Mouse (Mus musculus) lung, embryonic 15.5 days (tissue): Measurements from ENCODE around the gene Sun2. TPM values are rescaled to one million over a fixed set of nuclear protein-coding genes. Genes with fewer than 3 reads are reported as not detected.

Experiments
- ATAC-seq: fragments of 200-750 bp; cut with Nextera tagmentation; 2 replicates; pipeline ENCODE4 v1.8.0; 2017; ENCODE audit warnings: moderate number of reproducible peaks, borderline replicate concordance; ENCODE audit not compliant: low FRiP score, low TSS enrichment; ENCODE audit errors: extremely low read depth
- H3K27ac ChIP-seq: fragments of 300-500 bp; sonication (generic); 2 replicates; pipeline ENCODE4 v1.5.1; 2015; ENCODE audit warnings: moderate library complexity, mild to moderate bottlenecking, inconsistent platforms
- H3K27me3 ChIP-seq: fragments of 300-500 bp; sonication (generic); 2 replicates; pipeline ENCODE4 v1.6.1; 2015; ENCODE audit warnings: inconsistent platforms
- H3K36me3 ChIP-seq: fragments of 300-500 bp; sonication (generic); 2 replicates; pipeline ENCODE4 v1.6.1; 2015; ENCODE audit warnings: inconsistent platforms
- H3K4me1 ChIP-seq: fragments of 300-500 bp; sonication (generic); 2 replicates; pipeline ENCODE4 v1.6.1; 2015; ENCODE audit warnings: inconsistent platforms
- H3K4me2 ChIP-seq: fragments of 300-500 bp; sonication (generic); 2 replicates; pipeline ENCODE4 v1.6.1; 2015; ENCODE audit warnings: inconsistent platforms, mild to moderate bottlenecking, moderate library complexity
- H3K4me3 ChIP-seq: fragments of 300-500 bp; sonication (generic); 2 replicates; pipeline ENCODE4 v1.5.1; 2015; ENCODE audit warnings: mild to moderate bottlenecking, inconsistent platforms
- H3K9ac ChIP-seq: fragments of 300-500 bp; sonication (generic); 2 replicates; pipeline ENCODE4 v1.6.1; 2015; ENCODE audit warnings: inconsistent platforms
- H3K9me3 ChIP-seq: fragments of 300-500 bp; sonication (generic); 2 replicates; pipeline ENCODE4 v1.6.1; 2016; ENCODE audit warnings: inconsistent platforms
- WGBS: fragments of 180-500 bp; shearing (Covaris S2); methylation state at CpG from one replicate; pipeline ENCODE4 v1.1.7; 2015; 5-methylcytosine and 5-hydroxymethylcytosine counted together
- polyA plus RNA-seq: library from polyadenylated mRNA; unstranded; fragments of >200 nt; fragmentation: Nextera tagmentation; extraction: Ambion mirVana; gene quantifications from 2 replicates; pipeline ENCODE4 v1.2.1, GENCODE M21; 2015

Gene Sun2
- polyA plus RNA-seq, 1 experiment from 2014 or later: 10.1 TPM

GRCm38 (mm10) chr15:79753873-79754272 lies 11.5 kb upstream of the Sun2 start:
- no peak for ATAC-seq
- H3K9ac ChIP-seq: no peak overlapping the region
- no peak overlapping the region for H3K4me3 ChIP-seq
- H3K27me3 ChIP-seq: no peaks in the 10 kb centered on the region
- H3K4me2 ChIP-seq: no peak overlapping the region
- H3K36me3 ChIP-seq: no peaks in the 10 kb centered on the region
- 42% methylated on average over 4 of the region's 4 CpGs for WGBS
- no peak overlapping the region for H3K27ac ChIP-seq
- H3K4me1 ChIP-seq: no peaks in the 10 kb centered on the region
- no peaks in the 10 kb centered on the region for H3K9me3 ChIP-seq

DNA sequence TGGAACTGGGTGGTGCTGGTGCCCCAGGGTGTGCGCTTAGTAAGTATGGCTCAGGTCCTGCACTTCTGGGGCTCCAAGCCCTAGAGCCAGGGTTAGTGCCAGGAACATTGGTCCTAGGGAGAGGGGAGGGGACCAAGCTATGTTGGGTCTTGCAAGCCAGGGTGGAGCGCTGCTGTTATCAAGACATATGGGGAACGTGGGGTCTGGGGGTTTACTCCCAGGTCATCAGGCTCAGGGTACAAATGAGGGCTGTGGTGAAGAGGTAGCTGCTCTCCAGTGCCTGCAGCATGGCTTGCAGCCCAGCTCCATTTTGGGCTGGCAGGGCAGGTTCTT lies 11.1 kb upstream of the Sun2 start:
- WGBS: 84% methylated on average over 3 of the region's 3 CpGs
- H3K9ac ChIP-seq: no peak overlapping the region
- no peak for ATAC-seq

DNA sequence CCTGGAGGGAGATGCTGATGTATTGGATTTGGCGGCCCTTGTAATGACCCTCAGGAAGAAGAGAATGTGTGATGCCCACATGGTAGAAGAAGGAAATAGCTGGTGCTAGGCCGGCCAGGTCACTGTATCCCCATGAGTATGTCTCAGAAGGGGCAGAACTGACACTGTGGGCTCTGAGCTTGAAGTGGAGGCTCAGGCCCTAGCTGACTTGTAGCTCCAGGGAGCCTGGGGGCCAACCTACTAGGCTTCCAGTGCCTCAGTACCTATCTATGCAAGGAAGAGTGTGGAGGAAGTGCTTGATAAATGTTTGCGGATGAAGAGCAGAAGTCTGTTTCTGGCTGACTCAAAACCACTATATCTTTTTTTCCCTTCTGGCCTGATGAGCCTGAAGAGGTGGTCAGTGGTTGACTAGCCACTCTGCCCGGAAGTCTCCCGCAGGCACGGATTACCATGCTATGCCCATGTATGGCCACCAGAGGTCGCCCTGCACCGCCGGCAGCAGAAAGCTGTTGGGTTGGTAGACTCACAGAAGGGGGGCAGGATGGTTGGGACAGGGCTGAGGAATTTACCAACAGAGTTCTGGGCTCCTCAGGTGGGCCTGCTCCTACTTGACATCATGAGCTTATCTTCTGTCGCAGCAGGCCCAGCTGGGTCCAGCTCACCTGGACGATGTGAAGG lies 10.5 kb upstream of the Sun2 start:
- Histone ChIP-seq H3K9me3 (no peaks in the 10 kb centered on the region), H3K36me3 (no peaks in the 10 kb centered on the region), H3K4me3 (no peak overlapping the region), H3K9ac (no peak overlapping the region), H3K27me3 (no peaks in the 10 kb centered on the region), H3K4me2 (no peak overlapping the region), H3K4me1 (no peaks in the 10 kb centered on the region), H3K27ac (no peak overlapping the region)
- no peak for ATAC-seq
- 24% methylated on average over 11 of the region's 11 CpGs for WGBS

More for the DNA sequence above, 11.1 kb upstream of the Sun2 start:
- H3K36me3 ChIP-seq: no peaks in the 10 kb centered on the region
- H3K4me2 ChIP-seq: no peak overlapping the region
- no peaks in the 10 kb centered on the region for H3K9me3 ChIP-seq
- no peaks in the 10 kb centered on the region for H3K4me1 ChIP-seq
- H3K27ac ChIP-seq: no peak overlapping the region
- no peak overlapping the region for H3K4me3 ChIP-seq
- no peaks in the 10 kb centered on the region for H3K27me3 ChIP-seq

DNA sequence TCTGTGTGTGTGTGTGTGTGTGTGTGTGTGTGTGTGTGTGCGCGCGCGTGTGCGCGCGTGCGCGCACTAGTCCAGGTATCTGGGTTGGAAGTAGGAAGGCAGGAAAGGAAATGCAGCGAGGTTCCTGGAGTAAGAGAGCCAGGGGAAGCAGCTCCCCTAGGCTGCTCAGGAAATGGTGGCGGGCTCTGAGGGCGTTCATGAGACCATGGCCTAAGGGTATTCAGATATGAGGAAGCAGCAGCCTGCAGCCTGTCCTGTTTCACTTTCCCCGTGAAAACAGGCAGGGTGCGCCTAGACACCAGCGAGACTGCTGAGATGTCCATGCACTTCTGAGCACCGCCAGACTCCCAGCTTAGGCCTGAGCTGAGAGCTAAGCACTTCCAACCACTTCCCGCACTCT lies 9.4 kb upstream of the Sun2 start:
- Histone ChIP-seq H3K4me3 (no peak overlapping the region), H3K9ac (no peak overlapping the region), H3K27me3 (no peaks in the 10 kb centered on the region), H3K27ac (no peak overlapping the region), H3K36me3 (no peaks in the 10 kb centered on the region), H3K4me1 (no peaks in the 10 kb centered on the region), H3K9me3 (no peaks in the 10 kb centered on the region), H3K4me2 (no peak overlapping the region)
- 78% methylated on average over 17 of the region's 17 CpGs for WGBS
- ATAC-seq: no peak

DNA sequence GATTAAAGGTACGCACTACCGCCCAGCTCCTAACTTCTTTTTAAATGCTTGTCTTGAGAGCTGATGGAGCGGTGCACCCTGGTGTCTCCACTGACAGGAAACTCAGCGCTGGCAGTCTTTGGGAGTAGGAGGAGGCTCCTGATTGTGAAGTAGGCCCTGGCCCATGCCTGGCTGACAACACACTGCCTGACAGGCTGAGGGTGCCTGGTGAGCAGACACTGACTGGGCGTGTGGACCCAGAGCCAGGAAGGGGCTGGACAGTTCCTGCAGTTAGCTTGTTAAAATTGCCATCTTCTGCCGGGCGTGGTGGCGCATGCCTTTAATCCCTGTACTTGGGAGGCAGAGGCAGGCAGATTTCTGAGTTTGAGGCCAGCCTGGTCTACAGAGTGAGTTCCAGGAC lies 7.9 kb upstream of the Sun2 start:
- Histone ChIP-seq H3K36me3 (no peaks in the 10 kb centered on the region), H3K9ac (no peak overlapping the region), H3K27ac (no peak overlapping the region), H3K27me3 (no peaks in the 10 kb centered on the region), H3K4me3 (no peak overlapping the region), H3K9me3 (no peaks in the 10 kb centered on the region), H3K4me1 (no peaks in the 10 kb centered on the region), H3K4me2 (no peak overlapping the region)
- no peak for ATAC-seq
- 84% methylated on average over 8 of the region's 8 CpGs for WGBS

GRCm38 (mm10) chr15:79749162-79749561 lies 6.8 kb upstream of the Sun2 start:
- no peaks in the 10 kb centered on the region for H3K36me3 ChIP-seq
- no peak overlapping the region for H3K9ac ChIP-seq
- no peaks in the 10 kb centered on the region for H3K27me3 ChIP-seq
- ATAC-seq: no peak
- H3K27ac ChIP-seq: no peak overlapping the region
- 0 out of 2 replicates have a peak, but pooled peaks cover 3% of the 10 kb centered on the region for H3K4me1 ChIP-seq
- no peak overlapping the region for H3K4me2 ChIP-seq
- no peaks in the 10 kb centered on the region for H3K9me3 ChIP-seq
- WGBS: 93% methylated on average over 7 of the region's 7 CpGs
- H3K4me3 ChIP-seq: no peak overlapping the region

GRCm38 (mm10) chr15:79747998-79748397 lies 5.7 kb upstream of the Sun2 start:
- Histone ChIP-seq H3K27me3 (no peaks in the 10 kb centered on the region), H3K9ac (no peak overlapping the region), H3K4me1 (0 out of 2 replicates have a peak, but pooled peaks cover 7% of the 10 kb centered on the region), H3K4me3 (no peak overlapping the region), H3K4me2 (no peak overlapping the region), H3K36me3 (no peaks in the 10 kb centered on the region), H3K27ac (no peak overlapping the region), H3K9me3 (no peaks in the 10 kb centered on the region)
- 51% methylated on average over 11 of the region's 11 CpGs for WGBS
- ATAC-seq: peak; percentile 21; the same call in 1 of the 2 replicates

- no peaks in the 10 kb centered on the region for H3K27me3 ChIP-seq
- H3K9ac ChIP-seq: no peak overlapping the region
- ATAC-seq: no peak
- no peak overlapping the region for H3K4me2 ChIP-seq
- H3K9me3 ChIP-seq: no peaks in the 10 kb centered on the region
- no peak overlapping the region for H3K27ac ChIP-seq
- peaks cover 17% of the 10 kb centered on the region for H3K4me1 ChIP-seq
- H3K36me3 ChIP-seq: no peaks in the 10 kb centered on the region
- WGBS: 66% methylated on average over 5 of the region's 5 CpGs
- no peak overlapping the region for H3K4me3 ChIP-seq
Observed at GRCm38 (mm10) chr15:79745883-79746282, 3.5 kb upstream of the Sun2 start.

- H3K27ac ChIP-seq: no peak overlapping the region
- no peaks in the 10 kb centered on the region for H3K9me3 ChIP-seq
- H3K36me3 ChIP-seq: no peaks in the 10 kb centered on the region
- no peak overlapping the region for H3K4me2 ChIP-seq
- 72% methylated on average over 10 of the region's 10 CpGs for WGBS
- ATAC-seq: no peak
- H3K4me1 ChIP-seq: peaks cover 22% of the 10 kb centered on the region
- no peaks in the 10 kb centered on the region for H3K27me3 ChIP-seq
- H3K4me3 ChIP-seq: no peak overlapping the region
- H3K9ac ChIP-seq: no peak overlapping the region
Observed at GRCm38 (mm10) chr15:79745312-79745711, 3.0 kb upstream of the Sun2 start.

DNA sequence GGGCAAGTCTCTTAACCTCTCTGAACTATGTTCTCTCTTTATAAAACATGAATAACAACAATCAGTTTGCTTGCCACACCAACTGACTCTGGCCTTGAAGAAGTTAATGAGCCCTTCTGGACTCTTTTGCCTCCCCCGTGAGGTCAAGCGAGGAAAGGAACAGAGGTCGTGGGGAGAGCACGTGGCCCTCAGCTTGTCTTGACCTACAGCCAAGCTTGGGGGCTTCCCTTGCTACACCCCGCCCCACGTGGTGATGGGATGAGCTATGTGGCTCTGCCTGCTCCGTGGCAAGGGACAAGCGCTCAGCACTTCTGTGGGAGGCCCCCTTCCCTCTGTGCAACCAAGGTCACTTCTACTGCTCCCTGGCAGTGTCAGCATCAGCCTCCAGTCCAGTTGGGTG lies 2.4 kb upstream of the Sun2 start:
- H3K9me3 ChIP-seq: no peaks in the 10 kb centered on the region
- H3K4me3 ChIP-seq: no peak overlapping the region
- H3K27me3 ChIP-seq: no peaks in the 10 kb centered on the region
- no peak overlapping the region for H3K4me2 ChIP-seq
- no peak overlapping the region for H3K27ac ChIP-seq
- peaks cover 28% of the 10 kb centered on the region for H3K4me1 ChIP-seq
- no peak overlapping the region for H3K9ac ChIP-seq
- no peak for ATAC-seq
- WGBS: 69% methylated on average over 8 of the region's 8 CpGs
- no peaks in the 10 kb centered on the region for H3K36me3 ChIP-seq

- H3K4me3 ChIP-seq: no peak overlapping the region
- H3K9ac ChIP-seq: no peak overlapping the region
- H3K27me3 ChIP-seq: no peaks in the 10 kb centered on the region
- no peak overlapping the region for H3K4me2 ChIP-seq
- 88% methylated on average over 11 of the region's 11 CpGs for WGBS
- no peaks in the 10 kb centered on the region for H3K9me3 ChIP-seq
- H3K4me1 ChIP-seq: peaks cover 36% of the 10 kb centered on the region
- ATAC-seq: no peak
- no peak overlapping the region for H3K27ac ChIP-seq
- H3K36me3 ChIP-seq: 0 out of 2 replicates have a peak, but pooled peaks cover 5% of the 10 kb centered on the region
Observed at GRCm38 (mm10) chr15:79744001-79744400, 1.7 kb upstream of the Sun2 start.

GRCm38 (mm10) chr15:79742706-79743023 lies 329 bp upstream of the Sun2 start:
- ATAC-seq: peak; percentile 15; the same call in 1 of the 2 replicates
- H3K9me3 ChIP-seq: no peaks in the 10 kb centered on the region
- under 1% methylated on average over 23 of the region's 23 CpGs for WGBS
- no peak overlapping the region for H3K27ac ChIP-seq
- peaks cover 17% of the 10 kb centered on the region for H3K36me3 ChIP-seq
- peaks cover 36% of the 10 kb centered on the region for H3K4me1 ChIP-seq
- no peaks in the 10 kb centered on the region for H3K27me3 ChIP-seq
- H3K9ac ChIP-seq: peak overlapping the region; percentile 80
- peak overlapping the region; percentile 80 for H3K4me2 ChIP-seq
- peak overlapping the region; percentile 92 for H3K4me3 ChIP-seq
